Comparison of ENCODE assay signal across 8 mouse cellular contexts in the genomic region with DNA sequence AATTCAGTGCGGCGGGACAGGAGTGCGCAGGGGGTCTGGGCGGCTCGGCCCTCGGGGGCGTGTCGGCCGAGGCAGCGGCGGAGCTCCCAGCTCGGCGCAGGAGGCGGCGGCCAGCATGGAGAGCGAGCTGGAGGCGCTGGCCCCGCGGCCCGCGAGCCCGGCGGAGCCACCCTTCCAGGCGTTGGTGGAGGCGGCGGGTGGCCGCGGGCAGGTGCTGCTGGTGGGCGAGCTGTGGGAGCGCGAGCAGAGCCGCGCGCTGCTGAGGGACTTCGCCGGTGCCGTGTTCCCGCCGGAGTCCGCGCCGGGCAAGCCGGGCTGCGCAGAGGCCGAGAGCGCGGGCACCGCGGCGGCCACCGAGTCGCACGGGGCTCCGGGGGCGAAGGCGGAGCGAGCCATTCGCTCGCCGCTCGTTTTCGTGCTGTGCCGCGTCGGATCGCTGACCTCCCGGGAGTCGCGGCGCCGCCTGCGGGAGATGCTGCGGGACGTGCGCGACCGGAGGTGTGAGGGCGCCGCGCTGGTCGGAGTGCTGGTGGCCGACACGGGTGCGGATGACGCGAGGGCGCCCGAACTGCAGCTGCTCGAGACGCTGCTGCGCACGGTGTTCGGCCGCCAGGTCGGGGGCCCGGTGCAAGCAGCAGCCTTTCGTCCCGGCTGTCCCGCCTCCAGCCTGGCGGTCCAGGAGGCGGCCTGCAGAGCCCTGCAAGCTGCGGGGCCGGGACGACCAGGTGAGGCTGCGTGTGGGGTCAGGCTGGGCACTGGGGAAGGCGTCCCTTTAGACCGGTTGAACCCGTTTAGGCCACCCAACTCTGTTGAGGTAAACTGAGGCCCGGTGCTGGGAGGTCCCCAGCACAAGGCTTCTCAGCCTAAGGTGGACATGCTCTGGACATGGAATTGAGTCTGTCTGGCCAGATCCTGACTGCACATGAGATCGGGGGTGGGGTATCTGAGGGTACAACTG. TPM values are rescaled to one million over a fixed set of nuclear protein-coding genes. Genes with fewer than 3 reads are reported as not detected.
A peak's percentile ranks its signal among the peaks of the same experiment; 100 is the strongest.
DNase-seq lines count a peak whose midpoint lies in the region; ATAC-seq and TF ChIP-seq lines count a peak whose summit lies in the region.

Gene 2810459M11Rik, plus strand, starts transcription at position 16 of the 958 bp plus-strand sequence.

- peak within 1 kb of the TSS; percentile 98 for H3K4me2 ChIP-seq in embryonic facial prominence, embryonic 12.5 days (replicated peaks)
- peak within 1 kb of the TSS; percentile 95 for H3K4me2 ChIP-seq in hindbrain, embryonic 13.5 days
- peak within 1 kb of the TSS; percentile 97 for H3K4me2 ChIP-seq in limb, embryonic 13.5 days (replicated peaks)
- H3K4me2 ChIP-seq in midbrain, embryonic 15.5 days: peak within 1 kb of the TSS; percentile 89

- H3K27ac ChIP-seq in gastrocnemius, adult 2 months: no peak within 1 kb of the TSS
- no peak within 1 kb of the TSS for H3K27ac ChIP-seq in ES-E14 (ENCODE audit: insufficient read depth, low read depth, low read length, poor library complexity, severe bottlenecking)
- no peak within 1 kb of the TSS for H3K27ac ChIP-seq in embryonic facial prominence, embryonic 12.5 days
- peak within 1 kb of the TSS; percentile 40; the same call in 1 of the 2 replicates for H3K27ac ChIP-seq in hindbrain, embryonic 13.5 days
- H3K27ac ChIP-seq in limb, embryonic 13.5 days: no peak within 1 kb of the TSS
- H3K27ac ChIP-seq in midbrain, embryonic 15.5 days: peak within 1 kb of the TSS; percentile 19

- peak; percentile 68 for ATAC-seq in embryonic facial prominence, embryonic 12.5 days (ENCODE audit: insufficient number of reproducible peaks, insufficient read depth, low FRiP score, low TSS enrichment)
- ATAC-seq in hindbrain, embryonic 13.5 days (ENCODE audit: low FRiP score): peak; percentile 82
- ATAC-seq in limb, embryonic 13.5 days (ENCODE audit: low FRiP score, low read depth): peak; percentile 70
- ATAC-seq in midbrain, embryonic 15.5 days (replicated peaks): peak; percentile 85

- H3K27me3 ChIP-seq in embryonic facial prominence, embryonic 12.5 days: peaks cover 61% of the 10 kb centered on the region
- peaks cover 62% of the 10 kb centered on the region for H3K27me3 ChIP-seq in hindbrain, embryonic 13.5 days
- H3K27me3 ChIP-seq in limb, embryonic 13.5 days: peaks cover 68% of the 10 kb centered on the region
- peaks cover 50% of the 10 kb centered on the region for H3K27me3 ChIP-seq in midbrain, embryonic 15.5 days (replicated peaks)

- no peaks in the 10 kb centered on the region for H3K36me3 ChIP-seq in ES-E14 (ENCODE audit: control insufficient read depth, insufficient read depth, low read length, poor library complexity, severe bottlenecking)
- no peaks in the 10 kb centered on the region for H3K36me3 ChIP-seq in embryonic facial prominence, embryonic 12.5 days
- no peaks in the 10 kb centered on the region for H3K36me3 ChIP-seq in hindbrain, embryonic 13.5 days
- no peaks in the 10 kb centered on the region for H3K36me3 ChIP-seq in limb, embryonic 13.5 days
- no peaks in the 10 kb centered on the region for H3K36me3 ChIP-seq in midbrain, embryonic 15.5 days (replicated peaks)

- H3K4me3 ChIP-seq in gastrocnemius, adult 2 months: peak within 1 kb of the TSS; percentile 77
- peak within 1 kb of the TSS; percentile 50 to 77; a peak in 3 of 4 replicates for H3K4me3 ChIP-seq in ES-E14 (ENCODE audit: insufficient read depth in 1 of 2, low read depth in 1 of 2, low read length in 2 of 2, poor library complexity in 1 of 2, severe bottlenecking in 1 of 2)
- H3K4me3 ChIP-seq in embryonic facial prominence, embryonic 12.5 days: peak within 1 kb of the TSS; percentile 57
- H3K4me3 ChIP-seq in hindbrain, embryonic 13.5 days: peak within 1 kb of the TSS; percentile 66
- H3K4me3 ChIP-seq in limb, embryonic 13.5 days: peak within 1 kb of the TSS; percentile 58
- H3K4me3 ChIP-seq in midbrain, embryonic 15.5 days: peak within 1 kb of the TSS; percentile 62

- peak within 1 kb of the TSS; percentile 69 for H3K9ac ChIP-seq in ES-E14 (ENCODE audit: insufficient read depth, low read depth, low read length, poor library complexity, severe bottlenecking)
- peak within 1 kb of the TSS; percentile 53 for H3K9ac ChIP-seq in embryonic facial prominence, embryonic 12.5 days
- peak within 1 kb of the TSS; percentile 80 for H3K9ac ChIP-seq in hindbrain, embryonic 13.5 days
- H3K9ac ChIP-seq in limb, embryonic 13.5 days: peak within 1 kb of the TSS; percentile 72
- peak within 1 kb of the TSS; percentile 49 for H3K9ac ChIP-seq in midbrain, embryonic 15.5 days

- H3K4me1 ChIP-seq in ES-E14 (ENCODE audit: control insufficient read depth in 2 of 2, insufficient read depth in 2 of 2, low read length in 2 of 2, poor library complexity in 1 of 2): peaks cover 0 to 5% of the 10 kb centered on the region in 2 experiments; a peak in 2 of 4 replicates
- H3K4me1 ChIP-seq in embryonic facial prominence, embryonic 12.5 days: peaks cover 4% of the 10 kb centered on the region; the same call in 1 of the 2 replicates
- H3K4me1 ChIP-seq in hindbrain, embryonic 13.5 days (replicated peaks): peaks cover 17% of the 10 kb centered on the region
- H3K4me1 ChIP-seq in limb, embryonic 13.5 days: peaks cover 9% of the 10 kb centered on the region
- peaks cover 13% of the 10 kb centered on the region for H3K4me1 ChIP-seq in midbrain, embryonic 15.5 days

- in situ Hi-C loops in ES-E14 (cut with MboI; ENCODE audit: low sequenced_read_pairs in 2 of 2, unreplicated experiment in 2 of 2): no loop called here

- TF ChIP-seq CTCF in gastrocnemius, adult 2 months (IDR thresholded peaks at IDR 0.05): peak; percentile 5; the same call in 1 of the 2 replicates

- no peaks in the 10 kb centered on the region for H3K9me3 ChIP-seq in ES-E14 (ENCODE audit: control insufficient read depth, insufficient read depth, low read depth, low read length)
- peaks cover 9% of the 10 kb centered on the region; the same call in 1 of the 2 replicates for H3K9me3 ChIP-seq in embryonic facial prominence, embryonic 12.5 days
- H3K9me3 ChIP-seq in hindbrain, embryonic 13.5 days: peaks cover 6% of the 10 kb centered on the region; the same call in 1 of the 2 replicates
- H3K9me3 ChIP-seq in limb, embryonic 13.5 days: peaks cover 9% of the 10 kb centered on the region; the same call in 1 of the 2 replicates
- 0 out of 2 replicates have a peak, but pooled peaks cover 5% of the 10 kb centered on the region for H3K9me3 ChIP-seq in midbrain, embryonic 15.5 days

- DNase-seq in gastrocnemius, adult 2 months: peak; percentile 54
- DNase-seq in gastrocnemius, adult 8-10 months (ENCODE audit: low spot score in 2 of 2): no peak
- no peak for DNase-seq in ES-E14 (ENCODE audit: low read depth, low spot score)
- peak; percentile 17 to 21 for DNase-seq in thymus, postnatal 36 days

- WGBS in embryonic facial prominence, embryonic 12.5 days: under 1% methylated on average over 109 of the region's 110 CpGs
- WGBS in hindbrain, embryonic 13.5 days: 1% methylated on average over 109 of the region's 110 CpGs
- WGBS in limb, embryonic 13.5 days: under 1% methylated on average over 99 of the region's 110 CpGs
- WGBS in midbrain, embryonic 15.5 days: under 1% methylated on average over 110 of the region's 110 CpGs

- intact Hi-C loops in gastrocnemius, adult 2 months (cut with DNase I): no loop called here

TF ChIP-seq in ES-E14, 5 proteins besides CTCF, POLR2A, EP300 and RAD21:
- TF ChIP-seq ZC3H11A (IDR thresholded peaks at IDR 0.05; ENCODE audit: borderline replicate concordance, low read depth, low read length) (no peak), CHD2 (IDR thresholded peaks at IDR 0.05; ENCODE audit: low read depth, low read length) (no peak), MAFK (IDR thresholded peaks at IDR 0.05; ENCODE audit: insufficient read depth, low read depth, low read length) (no peak), HCFC1 (IDR thresholded peaks at IDR 0.05; ENCODE audit: borderline replicate concordance, insufficient read depth, low read length) (peak; percentile 33; the same call in 1 of the 2 replicates)

RNA-seq across cellular contexts. Expression of gene 2810459M11Rik, which starts in this region (rescaled TPM):
- total RNA-seq in gastrocnemius, adult 2 months (2021): under 1 TPM in 1 of 2 experiments, not detected in 1; 0.10 TPM
- total RNA-seq in gastrocnemius, adult 8-10 months (2022): not detected
- 0.48 and 0.67 TPM in 2 replicates for total RNA-seq in ES-E14 (2012; rRNA removed)
- polyA plus RNA-seq in embryonic facial prominence, embryonic 12.5 days (2016; fragmentation: Nextera tagmentation; extraction: Ambion mirVana): 0.34 and 0.40 TPM in 2 replicates
- 2.0 and 3.9 TPM in 2 replicates for polyA plus RNA-seq in hindbrain, embryonic 13.5 days (2015; fragmentation: Nextera tagmentation; extraction: Ambion mirVana)
- 0.31 and 0.61 TPM in 2 replicates for polyA plus RNA-seq in limb, embryonic 13.5 days (2015; fragmentation: Nextera tagmentation; extraction: Ambion mirVana)
- 8.6 and 9.7 TPM in 2 replicates for polyA plus RNA-seq in midbrain, embryonic 15.5 days (2015; fragmentation: Nextera tagmentation; extraction: Ambion mirVana)

Comparison
In these comparisons a context has a peak if more than half of its experiments do, and no peak if none do; other contexts are left out.
1. Peak in DNase-seq and H3K4me3 ChIP-seq in gastrocnemius, adult 2 months; RNA of the gene not detected or under 1 TPM.
2. Peak in ATAC-seq, H3K4me3 ChIP-seq, H3K9ac ChIP-seq and H3K4me2 ChIP-seq in embryonic facial prominence, embryonic 12.5 days; RNA of the gene not detected or under 1 TPM.
3. Peak in ATAC-seq, H3K4me3 ChIP-seq, H3K9ac ChIP-seq and H3K4me2 ChIP-seq in limb, embryonic 13.5 days; RNA of the gene not detected or under 1 TPM.
4. DNase-seq: peak in thymus, postnatal 36 days (2 of 2); none in gastrocnemius, adult 8-10 months (0 of 2) and ES-E14 (single experiment).
5. H3K27ac ChIP-seq: peak in hindbrain, embryonic 13.5 days (single experiment) and midbrain, embryonic 15.5 days (single experiment); none in gastrocnemius, adult 2 months (single experiment), ES-E14 (single experiment), embryonic facial prominence, embryonic 12.5 days (single experiment) and limb, embryonic 13.5 days (single experiment).
6. Peak in every context shown above with its lines, with median percentiles within 50 percentile points of each other: H3K4me3 ChIP-seq, H3K9ac ChIP-seq, ATAC-seq and H3K4me2 ChIP-seq.